Comparison of ENCODE assay signal across 21 mouse cellular contexts in genomic region chr7:64508826-64509225, GRCm38 (mm10). TPM values are rescaled to one million over a fixed set of nuclear protein-coding genes. Genes with fewer than 3 reads are reported as not detected.
DNase-seq lines count a peak whose midpoint lies in the region; ATAC-seq and TF ChIP-seq lines count a peak whose summit lies in the region.
"Had no signal": no experiment of that assay in that cellular context is flagged by ENCODE, and none has a peak within 500 bp of the region (broad histone marks: within the 10 kb centered on the region; RNA-seq: fewer than 3 reads in every experiment).

No protein-coding gene starts in this region.

- ATAC-seq in inflammation-experienced regulatory T-cells, adult 6 months: no peak

- no peak overlapping the region for H3K27ac ChIP-seq in layer of hippocampus, adult 2 months
- H3K27ac ChIP-seq: embryonic facial prominence, embryonic 12.5 days; hindbrain, embryonic 15.5 days; midbrain, embryonic 10.5 days had no signal

- peak; percentile 4 for DNase-seq in layer of hippocampus, adult 11-12 months (ENCODE audit: low spot score)
- DNase-seq in layer of hippocampus, adult 2 months (ENCODE audit: low spot score in 2 of 2): no peak
- DNase-seq in right cerebral cortex, postnatal 10 days (ENCODE audit: low spot score in 2 of 2): peak; percentile 11 to 18
- no peak for DNase-seq in right cerebral cortex, postnatal 4 days
- peak; percentile 21 for DNase-seq in cerebellum, adult 8-10 months
- peak; percentile 3 to 5 for DNase-seq in layer of hippocampus, postnatal 25 days (ENCODE audit: extremely low spot score in 1 of 2, low spot score in 1 of 2)
- DNase-seq in embryo, embryonic 9.5 days (ENCODE audit: extremely low spot score): no peak
- DNase-seq: adrenal gland, postnatal 10 days; B cell, adult 2 months; gastrocnemius, postnatal 36 days; kidney, adult 11 months; kidney, postnatal 14 days; lung, adult 18-20 months; thymus, adult 18-20 months had no signal

- no peak overlapping the region for H3K4me3 ChIP-seq in layer of hippocampus, adult 2 months
- H3K4me3 ChIP-seq: embryonic facial prominence, embryonic 12.5 days; heart, embryonic 12.5 days; hindbrain, embryonic 15.5 days; midbrain, embryonic 10.5 days; neural tube, embryonic 15.5 days had no signal

- no peak for TF ChIP-seq CTCF in layer of hippocampus, adult 2 months (conservative IDR thresholded peaks at IDR 0.05)

RNA-seq across cellular contexts. Expression of gene Apba2, which starts 7.3 kb away (rescaled TPM):
- 100 to 1,000 TPM; 249 to 259 TPM for total RNA-seq in layer of hippocampus, adult 2 months (2021)
- total RNA-seq in layer of hippocampus, postnatal 25 days (2021): 100 to 1,000 TPM; 251 to 263 TPM
- not detected for polyA plus RNA-seq in inflammation-experienced regulatory T-cells, adult 6 months (2017; shearing (Covaris generic))
- total RNA-seq: liver, adult 2 months had no signal

Comparison
In these comparisons a context has a peak if more than half of its experiments do, and no peak if none do; other contexts are left out.
1. DNase-seq: peak in layer of hippocampus, adult 11-12 months (single experiment), right cerebral cortex, postnatal 10 days (2 of 2), cerebellum, adult 8-10 months (single experiment) and layer of hippocampus, postnatal 25 days (2 of 2); none in layer of hippocampus, adult 2 months (0 of 2), right cerebral cortex, postnatal 4 days (single experiment) and embryo, embryonic 9.5 days (single experiment).